Mouse (Mus musculus): ENCODE results near the gene Galnt5.

Gene Galnt5

DNA sequence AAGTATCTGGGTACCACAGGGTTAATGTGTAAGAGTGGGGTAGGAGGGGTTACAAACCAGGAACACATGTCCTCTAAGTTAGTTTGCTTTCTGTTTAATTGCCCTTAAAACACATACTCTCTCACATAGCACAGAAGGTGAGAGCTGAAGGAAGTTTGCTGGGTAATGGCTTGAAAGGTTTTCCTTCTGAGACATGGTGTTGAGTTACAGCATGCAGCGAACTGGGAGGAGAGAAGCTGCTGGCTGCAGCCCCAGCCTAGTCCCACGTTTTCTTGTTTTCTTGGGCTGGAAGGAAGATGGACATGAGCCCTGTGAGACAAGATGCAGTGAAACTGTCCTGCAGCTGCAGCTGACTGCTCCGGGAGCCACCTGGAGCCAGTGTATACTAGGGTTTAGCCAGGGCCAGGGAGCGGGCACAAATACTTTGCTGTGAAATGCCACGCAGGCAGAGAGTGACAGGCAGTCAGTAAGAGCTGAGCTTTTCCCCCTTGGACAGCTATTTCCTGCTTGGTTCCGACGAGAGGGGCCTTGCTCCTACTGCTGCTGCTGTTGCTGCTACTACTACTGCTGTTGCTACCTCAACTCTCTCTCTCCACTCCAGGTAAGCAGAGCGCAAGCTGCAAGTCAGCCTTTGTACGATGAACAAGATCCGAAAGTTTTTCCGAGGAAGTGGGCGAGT lies at the start of gene Galnt5:
Galnt5 (plus strand) TSS at position 133 of the 679 bp plus-strand sequence.
- no peak for DNase-seq (ENCODE audit: low read depth, low spot score)

DNA sequence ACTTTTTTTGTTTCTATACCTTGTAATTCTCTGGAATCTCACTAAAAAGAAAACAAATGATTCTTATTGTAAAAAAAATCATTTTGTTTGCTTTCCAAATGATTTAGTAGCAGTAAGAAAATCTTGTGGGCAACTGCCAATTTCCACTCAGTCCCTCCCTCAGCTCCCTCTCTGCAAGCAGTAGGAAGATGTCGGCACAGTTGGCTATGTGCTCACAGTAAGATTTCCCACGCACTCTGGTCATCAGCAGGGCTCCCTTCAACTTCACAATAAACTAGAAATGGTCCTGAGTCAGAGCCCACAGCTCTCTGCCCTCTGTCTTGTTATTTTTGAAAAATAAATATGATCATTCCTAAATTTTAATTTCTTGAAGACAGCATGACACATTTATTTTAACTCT lies 46.1 kb upstream of the Galnt5 start:
- DNase-seq (ENCODE audit: low read depth, low spot score), result no peak

DNA sequence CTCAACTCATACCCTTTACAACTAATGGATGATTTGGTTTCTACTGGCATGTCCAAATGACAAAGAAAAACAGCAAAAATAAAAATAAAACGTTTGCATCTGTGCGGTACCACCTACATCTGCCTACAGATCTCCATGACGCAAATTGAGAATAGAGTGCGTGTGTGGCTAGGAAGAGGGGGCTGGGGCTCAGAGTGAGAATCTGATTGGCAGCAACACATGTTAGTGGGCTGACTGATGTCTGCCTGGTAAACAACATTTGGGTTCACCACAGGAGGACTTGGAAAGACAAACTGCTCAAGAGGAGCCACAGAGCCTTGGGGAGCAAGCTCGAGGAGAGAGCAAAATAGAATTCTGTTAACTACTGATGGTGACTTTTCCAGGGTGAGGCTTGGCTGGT lies 36.9 kb upstream of the Galnt5 start:
- peak; percentile 40 for DNase-seq (ENCODE audit: low read depth, low spot score)

DNA sequence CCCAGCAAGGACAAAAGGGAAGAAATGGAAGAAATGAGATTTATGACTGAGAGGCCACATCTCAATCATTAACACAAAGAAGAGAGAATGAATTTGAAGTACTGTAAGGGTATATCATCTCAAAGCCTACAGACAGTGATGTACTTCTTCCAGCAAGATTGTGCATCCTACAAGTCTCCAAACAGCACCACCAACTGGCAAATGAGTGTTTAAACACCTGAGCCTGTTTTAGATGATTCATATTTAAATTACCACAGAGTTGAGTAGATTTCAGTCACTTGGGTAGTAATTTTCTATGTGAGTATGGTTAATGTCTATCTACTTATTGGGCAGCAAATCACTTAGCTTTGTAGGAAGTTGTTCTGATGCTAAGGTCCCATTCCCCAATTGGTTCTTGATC lies 15.4 kb upstream of the Galnt5 start:
- no peak for DNase-seq (ENCODE audit: low read depth, low spot score)

DNA sequence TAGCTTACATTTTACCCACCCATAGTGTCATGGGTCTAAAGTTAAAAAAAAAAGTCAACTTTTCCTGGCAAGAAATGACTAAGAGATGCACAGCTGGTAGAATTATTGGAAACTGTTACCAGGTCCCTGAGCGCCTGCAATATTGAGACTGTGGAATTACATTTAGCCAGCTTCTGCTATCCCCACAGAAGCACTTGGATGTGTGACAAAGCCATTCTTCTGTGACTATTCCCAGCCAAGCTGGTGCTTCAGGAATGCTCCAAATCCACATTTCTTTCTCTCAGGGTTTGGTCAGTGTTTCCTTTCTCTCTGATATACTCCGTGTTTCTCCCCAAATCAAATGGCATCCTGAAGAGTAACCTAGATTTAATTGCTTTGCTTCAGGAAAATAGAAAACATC lies 6.6 kb upstream of the Galnt5 start:
- peak; percentile 22 for DNase-seq (ENCODE audit: low read depth, low spot score)

DNA sequence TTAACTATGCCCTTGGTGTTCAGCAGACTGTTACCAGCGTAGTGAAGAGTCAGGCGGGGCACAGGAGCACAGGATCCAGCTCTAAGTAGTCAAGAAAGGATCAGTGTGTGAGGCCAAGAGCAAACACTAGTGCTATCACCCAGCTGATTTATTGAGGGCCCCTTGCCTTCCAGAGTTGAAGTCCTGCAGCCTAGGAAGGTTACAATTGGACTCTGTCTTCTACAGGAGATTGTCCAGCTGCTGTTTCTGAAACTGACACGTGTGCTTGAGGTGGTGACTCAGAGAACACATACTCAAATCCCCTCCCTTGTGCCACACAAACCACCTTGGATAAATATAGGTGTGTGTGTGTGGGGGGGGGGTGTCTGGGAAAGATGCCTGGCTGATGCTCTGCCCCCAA lies 3.8 kb downstream of the Galnt5 start:
- DNase-seq (ENCODE audit: low read depth, low spot score), result no peak

DNA sequence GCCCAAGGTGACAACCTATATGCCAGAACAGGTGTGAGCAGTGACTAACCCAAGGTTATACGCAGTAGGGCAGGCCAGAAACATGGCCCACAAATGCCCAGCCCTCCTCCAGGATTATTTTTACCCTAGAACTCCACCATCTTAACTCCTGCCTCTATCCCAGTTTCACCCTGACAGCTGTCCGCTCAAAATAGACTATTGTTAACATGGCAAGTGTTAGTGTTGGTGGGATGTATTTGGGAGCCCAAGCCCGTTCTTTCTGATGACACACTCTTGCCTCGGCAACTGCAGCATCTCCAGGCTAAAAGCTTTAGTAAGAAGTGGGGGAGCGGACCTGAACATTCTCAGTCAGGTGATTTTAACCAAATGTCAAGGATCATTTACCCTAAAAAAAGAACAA lies 9.4 kb downstream of the Galnt5 start:
- peak; percentile 23 for DNase-seq (ENCODE audit: low read depth, low spot score)

DNA sequence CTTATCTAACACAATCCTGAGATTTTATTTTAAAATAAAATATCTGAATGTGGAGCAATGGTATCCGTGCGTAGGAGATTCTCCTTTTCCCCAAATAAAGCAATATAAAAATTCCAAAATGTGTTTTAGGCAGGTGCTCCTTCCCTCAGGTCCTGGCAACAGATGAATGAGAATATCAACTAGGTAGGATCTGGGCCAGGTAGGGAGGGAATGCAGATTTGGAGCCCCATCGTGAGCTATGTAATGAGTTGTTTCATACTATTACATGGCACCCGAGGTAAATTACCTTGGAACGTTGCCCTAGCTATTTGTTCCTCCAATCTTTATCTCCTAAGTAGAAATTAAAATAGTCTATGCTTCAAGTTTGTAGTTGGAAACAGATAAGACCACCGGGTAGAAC lies 25.9 kb downstream of the Galnt5 start:
- DNase-seq (ENCODE audit: low read depth, low spot score), result no peak

DNA sequence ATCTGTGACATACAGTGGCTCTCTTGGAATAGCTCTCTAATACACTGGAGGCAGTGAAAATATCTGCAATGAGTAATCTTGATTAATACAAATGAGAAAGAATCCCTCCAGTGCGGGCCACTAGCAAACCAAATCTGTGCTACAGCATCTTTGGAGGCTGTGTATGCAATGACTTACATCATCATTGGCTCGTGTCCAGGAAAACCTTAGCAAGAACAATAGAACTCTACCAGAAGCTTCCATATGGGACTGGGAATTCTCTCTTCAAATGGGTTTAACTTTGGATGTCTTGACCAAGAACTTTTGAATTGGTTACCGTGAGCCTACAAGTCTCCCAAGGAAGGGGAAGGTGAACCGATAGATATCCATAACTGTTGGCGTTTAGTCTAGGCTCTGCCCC lies 29.1 kb downstream of the Galnt5 start:
- peak; percentile 18 for DNase-seq (ENCODE audit: low read depth, low spot score)

DNA sequence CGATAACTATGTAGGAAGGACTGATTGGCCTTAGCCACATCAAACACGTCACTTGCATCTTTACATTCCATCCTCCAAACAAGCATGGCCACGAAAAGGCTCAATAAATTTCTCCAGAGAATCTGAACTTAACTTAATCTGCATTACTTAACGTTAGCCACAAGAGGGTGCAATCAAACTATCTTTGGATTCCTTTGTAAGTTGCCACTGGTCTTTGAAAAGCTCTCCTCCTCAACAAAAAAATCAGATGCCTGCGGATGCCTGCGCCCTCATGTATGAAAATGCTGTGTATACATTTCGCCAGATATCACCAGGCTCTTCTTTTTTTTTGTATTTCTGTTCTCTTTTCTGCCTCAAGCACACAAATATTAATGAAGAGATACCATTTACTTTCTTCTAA lies 31.7 kb downstream of the Galnt5 start:
- DNase-seq (ENCODE audit: low read depth, low spot score), result peak; percentile 59

DNA sequence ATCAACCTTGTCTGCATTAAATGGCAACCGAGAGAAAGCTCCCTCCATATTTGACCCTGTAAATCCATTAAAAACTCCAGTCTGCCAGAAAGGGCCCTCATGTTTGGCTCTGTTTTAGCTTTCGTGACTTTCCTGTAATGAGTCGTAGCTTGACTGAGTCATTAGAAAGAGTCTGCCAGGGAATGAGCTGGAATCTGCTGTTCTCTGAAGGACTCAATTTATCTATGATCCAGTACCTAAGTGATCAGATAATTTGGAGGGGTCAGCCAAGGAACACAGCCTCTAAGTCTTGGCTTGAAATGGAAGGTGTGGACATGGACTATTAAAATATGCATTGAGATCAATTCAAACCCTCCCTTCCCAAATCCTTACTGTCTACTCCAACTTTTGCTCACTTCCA lies 33.7 kb downstream of the Galnt5 start:
- DNase-seq (ENCODE audit: low read depth, low spot score), result no peak

DNA sequence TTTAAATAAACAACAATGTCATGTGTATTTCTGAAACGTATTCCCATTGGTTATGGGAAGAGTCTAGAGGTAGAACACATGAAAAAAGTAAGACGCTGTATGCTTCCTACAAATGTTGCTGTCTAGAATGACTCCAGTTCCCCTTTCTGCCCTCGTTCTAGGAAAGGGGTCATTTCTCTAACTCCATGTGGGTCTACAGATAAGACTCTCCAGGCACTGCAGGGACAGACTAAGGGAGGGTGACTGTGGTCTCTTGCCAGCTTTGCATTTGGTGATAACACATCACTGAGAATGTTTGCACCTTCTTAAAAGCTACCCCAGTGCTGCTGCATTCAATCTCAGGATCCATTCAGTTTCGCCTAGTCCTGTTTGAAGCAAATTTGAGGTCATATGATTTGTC lies 38.0 kb downstream of the Galnt5 start:
- DNase-seq (ENCODE audit: low read depth, low spot score), result no peak

DNA sequence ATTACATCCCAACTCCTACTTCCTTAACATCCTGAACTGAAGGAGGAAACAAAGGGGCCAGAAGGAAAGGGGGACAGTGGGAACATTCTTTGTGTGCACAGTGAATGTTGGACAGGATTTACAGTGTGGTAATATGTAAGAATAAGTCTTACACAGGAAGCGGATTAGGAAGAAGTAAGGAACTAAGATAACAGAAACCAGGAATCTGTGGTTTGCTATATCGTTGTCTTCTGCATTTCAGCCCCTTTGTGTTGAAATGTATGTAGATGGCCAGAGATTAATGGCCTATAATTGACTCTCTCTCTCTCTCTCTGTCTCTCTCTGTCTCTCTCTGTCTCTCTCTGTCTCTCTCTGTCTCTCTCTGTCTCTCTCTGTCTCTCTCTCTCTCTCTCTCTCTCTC lies 39.2 kb downstream of the Galnt5 start:
- DNase-seq (ENCODE audit: low read depth, low spot score), result no peak

DNA sequence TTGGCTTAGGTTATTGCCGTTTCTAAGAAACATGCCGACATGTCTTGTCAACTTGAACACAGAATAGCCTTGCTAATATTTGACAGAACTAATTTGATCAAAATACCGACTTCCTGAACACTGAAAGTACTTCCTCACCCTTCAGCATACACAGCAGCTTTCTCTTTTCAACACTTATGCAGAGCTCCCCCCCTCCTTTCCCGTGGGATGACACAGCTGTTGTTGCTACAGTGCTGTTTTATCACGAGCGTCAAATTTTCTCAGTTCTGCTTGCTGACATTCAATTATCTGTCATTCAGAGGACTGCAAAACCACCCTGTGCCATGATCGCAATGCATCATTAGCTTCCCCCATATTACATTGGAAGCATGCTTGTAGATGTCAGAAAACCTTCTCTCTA lies 44.2 kb downstream of the Galnt5 start:
- DNase-seq (ENCODE audit: low read depth, low spot score), result peak; percentile 55

DNA sequence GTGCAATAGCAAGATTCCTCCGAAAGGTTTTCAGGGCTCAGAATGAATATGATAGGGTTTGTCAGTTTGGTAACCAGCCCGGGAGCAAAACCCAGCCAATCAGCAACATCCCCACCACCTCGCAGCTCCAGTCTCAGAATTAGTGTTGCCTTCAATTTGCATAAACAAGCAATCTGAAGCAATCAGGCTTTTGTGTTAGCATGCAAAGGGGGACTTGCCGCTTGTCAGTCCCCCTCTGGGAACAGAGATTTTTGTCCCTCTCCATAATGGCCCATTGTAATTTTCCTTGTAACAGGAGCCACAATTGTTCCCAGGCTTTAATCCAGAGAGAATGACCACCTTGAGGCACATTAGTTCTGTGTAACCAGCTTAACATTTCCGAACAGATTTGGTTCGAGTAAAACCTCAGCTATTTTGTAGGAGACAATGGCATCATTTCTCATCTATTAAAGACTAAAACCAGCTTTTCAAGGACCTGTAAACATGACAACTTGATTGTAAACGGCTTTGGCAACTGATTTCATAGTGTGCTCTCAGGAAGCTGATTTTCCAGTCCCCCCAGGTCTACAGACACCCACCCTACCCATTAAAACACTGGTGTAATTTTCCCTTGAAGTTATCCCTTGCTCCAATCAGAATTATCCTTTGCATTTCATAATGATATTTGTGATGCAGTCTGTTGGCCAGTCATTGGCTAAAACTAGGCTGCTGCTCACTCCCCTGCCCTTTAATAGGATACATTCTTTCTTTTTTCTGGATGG lies 55.3 kb downstream of the Galnt5 start, which contains the start of gene Ermn:
Ermn (minus strand) TSS at position 44 of the 761 bp plus-strand sequence.
- peak; percentile 72 for DNase-seq (ENCODE audit: low read depth, low spot score)

DNA sequence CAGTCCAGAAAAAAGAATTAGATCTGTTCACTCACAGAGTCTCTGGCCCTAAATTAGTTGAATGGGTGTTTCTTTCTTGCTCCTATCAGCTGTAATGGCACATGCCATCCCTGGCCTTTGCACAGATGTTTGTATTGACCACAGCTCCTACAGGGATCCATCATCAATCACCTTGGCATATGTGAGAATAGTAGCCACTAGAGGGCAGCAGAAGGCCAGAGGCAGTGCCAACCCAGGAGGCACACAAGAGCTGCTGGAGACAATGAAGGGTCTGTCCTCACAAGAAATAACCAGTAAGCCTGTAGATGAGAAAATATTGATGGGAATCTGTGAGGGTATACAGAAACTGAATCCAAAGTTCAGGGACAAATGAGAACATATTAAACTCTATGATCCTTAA lies 57.7 kb downstream of the Galnt5 start:
- DNase-seq (ENCODE audit: low read depth, low spot score), result no peak

DNA sequence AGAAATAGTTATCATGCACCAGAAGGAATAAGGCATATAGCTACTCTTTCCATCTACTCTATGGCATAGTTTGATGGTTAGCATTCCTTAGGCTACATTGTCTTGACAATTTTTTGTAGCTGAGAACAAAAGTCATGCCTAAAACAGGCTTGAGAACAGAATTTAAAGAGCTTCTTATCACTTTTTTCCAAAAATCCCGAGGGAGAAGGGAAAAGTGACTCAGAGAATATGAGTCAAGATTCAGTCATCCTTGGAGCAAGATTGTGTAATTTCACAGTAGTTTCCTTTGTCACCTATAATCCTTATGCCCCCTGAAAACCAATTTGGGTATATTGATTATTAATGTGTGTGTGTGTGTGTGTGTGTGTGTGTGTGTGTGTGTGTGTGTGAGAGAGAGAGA lies 82.2 kb downstream of the Galnt5 start:
- peak; percentile 19 for DNase-seq (ENCODE audit: low read depth, low spot score)

DNA sequence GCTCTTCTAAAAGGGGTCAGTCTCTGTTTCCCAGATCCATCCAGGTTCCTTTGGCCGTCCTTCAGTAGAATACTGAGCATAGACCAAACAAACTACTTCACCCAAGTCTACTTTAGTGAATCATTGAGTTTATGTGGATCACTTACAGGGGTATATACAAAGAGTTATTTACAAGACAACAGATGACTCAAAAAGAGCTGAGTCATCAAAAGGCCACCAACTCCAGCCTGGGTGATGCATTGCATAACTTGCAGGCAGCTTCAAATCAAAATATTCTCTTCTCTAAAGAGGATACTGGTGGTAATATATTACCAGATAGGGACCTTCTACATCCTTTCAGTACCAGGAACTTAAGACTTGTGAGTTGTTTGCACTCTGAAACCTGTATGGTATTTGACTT lies 88.7 kb downstream of the Galnt5 start:
- DNase-seq (ENCODE audit: low read depth, low spot score), result no peak

DNA sequence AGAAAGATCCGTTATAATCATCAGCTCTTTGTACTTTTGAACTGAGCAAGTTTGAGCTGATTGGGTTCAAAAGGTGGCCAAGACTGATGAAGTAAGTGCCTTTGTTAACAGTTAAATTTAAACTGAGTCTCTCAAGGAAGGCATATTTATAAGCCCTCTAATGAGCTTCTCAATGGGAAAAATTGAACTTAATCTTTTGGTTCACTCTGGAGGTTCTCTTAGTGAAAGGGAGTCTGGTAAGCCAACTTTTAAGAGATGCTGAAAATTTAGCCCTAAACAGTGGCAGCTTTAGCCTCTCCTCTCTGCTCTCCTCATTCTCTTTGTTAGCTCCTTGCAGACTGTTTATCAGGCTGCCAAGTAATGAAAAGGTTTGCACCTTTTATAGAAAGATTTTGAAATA lies 97.1 kb downstream of the Galnt5 start:
- DNase-seq (ENCODE audit: low read depth, low spot score), result no peak

Data from telencephalon, adult 2 months (tissue).